Comparison of ENCODE assay signal across 18 mouse cellular contexts in genomic region chr2:127627990-127628570, GRCm38 (mm10). TPM values are rescaled to one million over a fixed set of nuclear protein-coding genes. Genes with fewer than 3 reads are reported as not detected.
DNase-seq lines count a peak whose midpoint lies in the region; ATAC-seq lines count a peak whose summit lies in the region.
"Had no signal": no experiment of that assay in that cellular context is flagged by ENCODE, and none has a peak within 500 bp of the region (broad histone marks: within the 10 kb centered on the region; RNA-seq: fewer than 3 reads in every experiment).

No protein-coding gene starts in this region.

- peaks cover 7% of the 10 kb centered on the region for H3K4me1 ChIP-seq in forebrain, embryonic 16.5 days (replicated peaks; ENCODE audit: control insufficient read depth, insufficient read depth, low read length)
- H3K4me1 ChIP-seq in forebrain, embryonic 13.5 days, result no peaks in the 10 kb centered on the region

- no peaks in the 10 kb centered on the region for H3K9me3 ChIP-seq in forebrain, embryonic 16.5 days (ENCODE audit: control insufficient read depth, low read length)
- no peaks in the 10 kb centered on the region for H3K9me3 ChIP-seq in forebrain, embryonic 13.5 days (replicated peaks)
- H3K9me3 ChIP-seq: embryonic facial prominence, embryonic 10.5 days; G1E had no signal

- H3K4me2 ChIP-seq in forebrain, embryonic 16.5 days (ENCODE audit: low read length), result no peak overlapping the region
- no peak overlapping the region for H3K4me2 ChIP-seq in forebrain, embryonic 13.5 days
- H3K4me2 ChIP-seq: hindbrain, embryonic 14.5 days had no signal

- peak; percentile 13 for DNase-seq in left cerebral cortex, adult 11 months (ENCODE audit: low spot score)
- DNase-seq in left cerebral cortex, postnatal 25 days (ENCODE audit: low spot score in 2 of 2), result no peak
- DNase-seq in cerebellum, postnatal 36 days, result peak; percentile 36
- DNase-seq in layer of hippocampus, postnatal 14 days (ENCODE audit: low spot score in 2 of 2), result peak; percentile 56 to 87
- DNase-seq in spleen, adult 12 weeks (ENCODE audit: low spot score), result no peak
- DNase-seq: gastrocnemius, adult 2 months; heart, adult 18-20 months; kidney, adult 9 months; right cerebral cortex, postnatal 14 days; thymus, adult 2 months had no signal

- no peak overlapping the region for H3K9ac ChIP-seq in forebrain, embryonic 16.5 days (replicated peaks; ENCODE audit: low read depth, low read length)
- no peak overlapping the region for H3K9ac ChIP-seq in forebrain, embryonic 13.5 days
- H3K9ac ChIP-seq: hindbrain, embryonic 14.5 days; liver, embryonic 14.5 days had no signal

- intact Hi-C loops in left cerebral cortex, postnatal 25 days (cut with DNase I), result no loop called here

- WGBS in forebrain, embryonic 16.5 days, result 71% methylated on average over 6 of the region's 6 CpGs
- WGBS in forebrain, embryonic 13.5 days, result 83% methylated on average over 6 of the region's 6 CpGs

- H3K27ac ChIP-seq in forebrain, embryonic 16.5 days (ENCODE audit: low read length), result no peak overlapping the region
- no peak overlapping the region for H3K27ac ChIP-seq in forebrain, embryonic 13.5 days
- H3K27ac ChIP-seq: embryonic facial prominence, embryonic 10.5 days; gastrocnemius, adult 2 months; hindbrain, embryonic 14.5 days; liver, embryonic 14.5 days had no signal

- no peaks in the 10 kb centered on the region for H3K36me3 ChIP-seq in forebrain, embryonic 16.5 days (ENCODE audit: control insufficient read depth, insufficient read depth)
- H3K36me3 ChIP-seq in forebrain, embryonic 13.5 days (ENCODE audit: poor library complexity, severe bottlenecking), result no peaks in the 10 kb centered on the region
- H3K36me3 ChIP-seq: embryonic facial prominence, embryonic 10.5 days; G1E had no signal

- peak; percentile 82 for ATAC-seq in forebrain, embryonic 16.5 days
- no peak for ATAC-seq in forebrain, embryonic 13.5 days
- ATAC-seq: lung, postnatal 0 days; midbrain, embryonic 16.5 days had no signal

- H3K4me3 ChIP-seq in forebrain, embryonic 16.5 days (replicated peaks; ENCODE audit: low read length), result no peak overlapping the region
- H3K4me3 ChIP-seq in forebrain, embryonic 13.5 days, result no peak overlapping the region
- H3K4me3 ChIP-seq: embryonic facial prominence, embryonic 10.5 days; gastrocnemius, adult 2 months had no signal

- H3K27me3 ChIP-seq in forebrain, embryonic 16.5 days (replicated peaks; ENCODE audit: control insufficient read depth, insufficient read depth, low read length), result no peaks in the 10 kb centered on the region
- no peaks in the 10 kb centered on the region for H3K27me3 ChIP-seq in forebrain, embryonic 13.5 days

RNA-seq across cellular contexts. Expression of gene Mal, which starts 28.4 kb away (rescaled TPM):
- 0.72 and 1.8 TPM in 2 replicates for polyA plus RNA-seq in forebrain, embryonic 16.5 days (2015; fragmentation: Nextera tagmentation; extraction: Ambion mirVana)
- 0.77 and 1.2 TPM in 2 replicates for polyA plus RNA-seq in forebrain, embryonic 13.5 days (2015; fragmentation: Nextera tagmentation; extraction: Ambion mirVana)
- 100 to 1,000 TPM; 100 to 125 TPM for total RNA-seq in left cerebral cortex, postnatal 25 days (2021)
- 10 to 100 TPM; 55.4 to 57.5 TPM for total RNA-seq in layer of hippocampus, postnatal 14 days (2021)
- total RNA-seq: G1E had no signal
- polyA plus RNA-seq: G1E had no signal

RNA-seq across cellular contexts. Expression of gene Mrps5, which starts 41.1 kb away (rescaled TPM):
- 173 and 184 TPM in 2 replicates for polyA plus RNA-seq in forebrain, embryonic 16.5 days (2015; fragmentation: Nextera tagmentation; extraction: Ambion mirVana)
- polyA plus RNA-seq in forebrain, embryonic 13.5 days (2015; fragmentation: Nextera tagmentation; extraction: Ambion mirVana), result 181 and 193 TPM in 2 replicates
- 10 to 100 TPM; 87.7 to 89.0 TPM for total RNA-seq in left cerebral cortex, postnatal 25 days (2021)
- 10 to 100 TPM; 86.9 to 91.8 TPM for total RNA-seq in layer of hippocampus, postnatal 14 days (2021)

RNA-seq across cellular contexts. Expression of gene Zfp661, which starts 41.2 kb away (rescaled TPM):
- polyA plus RNA-seq in forebrain, embryonic 16.5 days (2015; fragmentation: Nextera tagmentation; extraction: Ambion mirVana), result 11.0 and 11.7 TPM in 2 replicates
- 9.4 and 9.7 TPM in 2 replicates for polyA plus RNA-seq in forebrain, embryonic 13.5 days (2015; fragmentation: Nextera tagmentation; extraction: Ambion mirVana)
- 1 to 10 TPM; 7.1 to 7.9 TPM for total RNA-seq in left cerebral cortex, postnatal 25 days (2021)
- 1 to 10 TPM; 7.5 to 7.6 TPM for total RNA-seq in layer of hippocampus, postnatal 14 days (2021)

Comparison
In these comparisons a context has a peak if more than half of its experiments do, and no peak if none do; other contexts are left out.
1. DNase-seq: peak in left cerebral cortex, adult 11 months (single experiment), cerebellum, postnatal 36 days (2 of 2) and layer of hippocampus, postnatal 14 days (2 of 2); none in left cerebral cortex, postnatal 25 days (0 of 2) and spleen, adult 12 weeks (single experiment).